ENCODE assay signal across 9 mouse cellular contexts in the genomic region with DNA sequence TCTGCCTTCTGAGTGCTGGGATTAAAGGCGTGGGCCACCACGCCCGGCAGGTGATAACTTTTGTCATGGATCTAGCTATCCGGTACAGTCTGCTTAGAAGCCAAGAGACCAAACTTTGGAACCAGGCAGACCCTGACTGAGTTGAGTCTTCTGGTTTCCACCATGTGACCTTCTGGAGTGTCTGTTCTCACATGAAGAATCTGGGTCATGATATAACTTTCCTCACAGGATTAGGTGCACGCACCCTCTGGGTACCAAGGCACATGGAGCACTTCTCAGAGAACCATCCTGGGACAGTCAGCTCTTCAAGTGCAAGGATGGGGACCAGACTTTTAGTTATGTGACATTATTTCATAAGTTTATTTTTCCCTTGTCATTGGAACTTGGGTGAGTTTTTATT. TPM values are rescaled to one million over a fixed set of nuclear protein-coding genes. Genes with fewer than 3 reads are reported as not detected.
DNase-seq lines count a peak whose midpoint lies in the region; ATAC-seq lines count a peak whose summit lies in the region.
"Had no signal": no experiment of that assay in that cellular context is flagged by ENCODE, and none has a peak within 500 bp of the region (broad histone marks: within the 10 kb centered on the region; RNA-seq: fewer than 3 reads in every experiment).

No protein-coding gene starts in this region.

- H3K4me3 ChIP-seq in heart, embryonic 11.5 days (ENCODE audit: low read depth, low read length) = peak overlapping the region; percentile 94
- no peak overlapping the region for H3K4me3 ChIP-seq in hindbrain, embryonic 12.5 days
- H3K4me3 ChIP-seq in midbrain, embryonic 11.5 days (ENCODE audit: low read depth, low read length) = no peak overlapping the region; the same call in 1 of the 2 replicates

- no peaks in the 10 kb centered on the region for H3K9me3 ChIP-seq in heart, embryonic 11.5 days (replicated peaks; ENCODE audit: control insufficient read depth, low read length)
- H3K9me3 ChIP-seq in hindbrain, embryonic 12.5 days (replicated peaks) = no peaks in the 10 kb centered on the region
- no peaks in the 10 kb centered on the region for H3K9me3 ChIP-seq in midbrain, embryonic 11.5 days (ENCODE audit: control insufficient read depth, low read length)

- H3K27ac ChIP-seq in heart, embryonic 11.5 days (ENCODE audit: low read depth, low read length) = peak overlapping the region; percentile 97
- no peak overlapping the region for H3K27ac ChIP-seq in hindbrain, embryonic 12.5 days
- no peak overlapping the region for H3K27ac ChIP-seq in midbrain, embryonic 11.5 days (ENCODE audit: low read depth, low read length)

- WGBS in heart, embryonic 11.5 days (ENCODE audit: insufficient replicate concordance) = 75% methylated on average over 5 of the region's 5 CpGs
- 90% methylated on average over 5 of the region's 5 CpGs for WGBS in hindbrain, embryonic 12.5 days
- 89% methylated on average over 5 of the region's 5 CpGs for whole genome bisulfite sequencing in midbrain, embryonic 11.5 days

- peaks cover 34% of the 10 kb centered on the region for H3K4me1 ChIP-seq in heart, embryonic 11.5 days (ENCODE audit: control insufficient read depth, insufficient read depth, low read length)
- peaks cover 46% of the 10 kb centered on the region for H3K4me1 ChIP-seq in hindbrain, embryonic 12.5 days
- peaks cover 31% of the 10 kb centered on the region for H3K4me1 ChIP-seq in midbrain, embryonic 11.5 days (ENCODE audit: control insufficient read depth, insufficient read depth, low read length)

- no peak for DNase-seq in heart, adult 8-10 months (ENCODE audit: low spot score)
- DNase-seq in R1 (ENCODE audit: low read depth, low spot score) = peak; percentile 77
- peak; percentile 87 for DNase-seq in midbrain, embryonic 11.5 days (ENCODE audit: low spot score, missing footprints)
- DNase-seq in cerebellum, adult 18-20 months = no peak
- DNase-seq in right cerebral cortex, adult 18-20 months = no peak
- DNase-seq in right cerebral cortex, adult 2 months (ENCODE audit: low spot score in 2 of 2) = no peak

- H3K27me3 ChIP-seq in heart, embryonic 11.5 days (ENCODE audit: control insufficient read depth, insufficient read depth, low read length) = no peaks in the 10 kb centered on the region
- no peaks in the 10 kb centered on the region for H3K27me3 ChIP-seq in hindbrain, embryonic 12.5 days
- no peaks in the 10 kb centered on the region for H3K27me3 ChIP-seq in midbrain, embryonic 11.5 days (ENCODE audit: control insufficient read depth, insufficient read depth, low read length)

- no peak for ATAC-seq in heart, embryonic 11.5 days (replicated peaks; ENCODE audit: insufficient number of reproducible peaks, low FRiP score, low TSS enrichment)
- ATAC-seq in hindbrain, embryonic 12.5 days (ENCODE audit: low FRiP score) = no peak
- no peak for ATAC-seq in midbrain, embryonic 11.5 days (ENCODE audit: low FRiP score)

- peak overlapping the region; percentile 100 for H3K9ac ChIP-seq in heart, embryonic 11.5 days (ENCODE audit: low read depth, low read length)
- H3K9ac ChIP-seq in hindbrain, embryonic 12.5 days = no peak overlapping the region
- H3K9ac ChIP-seq in midbrain, embryonic 11.5 days (ENCODE audit: low read length) = no peak overlapping the region

- H3K36me3 ChIP-seq in heart, embryonic 11.5 days (ENCODE audit: control insufficient read depth, insufficient read depth, low read length) = no peaks in the 10 kb centered on the region
- H3K36me3 ChIP-seq in hindbrain, embryonic 12.5 days = no peaks in the 10 kb centered on the region
- H3K36me3 ChIP-seq in midbrain, embryonic 11.5 days (ENCODE audit: control insufficient read depth, insufficient read depth, low read length) = no peaks in the 10 kb centered on the region

- H3K4me2 ChIP-seq in heart, embryonic 11.5 days = peak overlapping the region; percentile 94
- H3K4me2 ChIP-seq in hindbrain, embryonic 12.5 days (replicated peaks) = peak overlapping the region; percentile 89
- peak overlapping the region; percentile 82 for H3K4me2 ChIP-seq in midbrain, embryonic 11.5 days

RNA-seq across cellular contexts. Expression of a gene that starts 51.4 kb away (rescaled TPM):
- polyA plus RNA-seq in heart, embryonic 11.5 days (2014; fragmentation: Nextera tagmentation; extraction: Ambion mirVana) = not detected in 2 replicates
- not detected for total RNA-seq in heart, adult 8-10 months (2022)
- polyA plus RNA-seq in hindbrain, embryonic 12.5 days (2016; fragmentation: Nextera tagmentation; extraction: Ambion mirVana) = 0.10 and 0.18 TPM in 2 replicates
- polyA plus RNA-seq in midbrain, embryonic 11.5 days (2014; fragmentation: Nextera tagmentation; extraction: Ambion mirVana) = 0.06 and 0.11 TPM in 2 replicates
- total RNA-seq: gastrocnemius, postnatal 14 days had no signal

Comparison
In these comparisons a context has a peak if more than half of its experiments do, and no peak if none do; other contexts are left out.
1. DNase-seq: peak in R1 (single experiment) and midbrain, embryonic 11.5 days (single experiment); none in heart, adult 8-10 months (single experiment), cerebellum, adult 18-20 months (0 of 2), right cerebral cortex, adult 18-20 months (single experiment) and right cerebral cortex, adult 2 months (0 of 2).
2. Peak in every context shown above with its lines, with median percentiles within 50 percentile points of each other: H3K4me2 ChIP-seq.